Mouse (Mus musculus) erythroblast, embryonic 14.5 days (primary cell): Measurements from ENCODE around the gene Tns1.

ENCODE experiments used
- GATA1 ChIP-seq: IDR thresholded peaks from 2 replicates; pipeline ENCODE4 v1.6.1; 2012; ENCODE audit warnings: low read length, inconsistent platforms, mixed read lengths
- TAL1 ChIP-seq: IDR thresholded peaks from 3 replicates; pipeline ENCODE4 v1.6.1; 2012; ENCODE audit warnings: low read length, inconsistent platforms, mixed read lengths

GRCm38 (mm10) chr1:74160036-74160435 is 35.8 kb upstream of the Tns1 start:
- TF ChIP-seq GATA1 (no peak), TAL1 (no peak)
